Mouse (Mus musculus) myocyte (in vitro differentiated cells): ENCODE results near the gene Fcgr4. TPM values are rescaled to one million over a fixed set of nuclear protein-coding genes. Genes with fewer than 3 reads are reported as not detected.
"Not testable (repeated sequence)": the region's sequence is repeated elsewhere in the genome, so short reads cannot be mapped to it uniquely, and the experiment has no call there.

ENCODE experiments used
- H3K27me3 ChIP-seq: one replicate; pipeline ENCODE4 v1.6.1; 2011; ENCODE audit not compliant: control insufficient read depth, insufficient read depth, insufficient read length
- H3K36me3 ChIP-seq: one replicate; pipeline ENCODE4 v1.6.1; 2011; ENCODE audit not compliant: control insufficient read depth, insufficient read depth
- H3K4me2 ChIP-seq: one replicate; pipeline ENCODE4 v1.6.1; 2011; ENCODE audit warnings: low read depth, control low read depth
- H3K4me3 ChIP-seq: one replicate; pipeline ENCODE4 v1.5.1; 2011; ENCODE audit warnings: mild to moderate bottlenecking, control low read depth, moderate library complexity
- H3K79me2 ChIP-seq: one replicate; pipeline ENCODE4 v1.6.1; 2011; ENCODE audit not compliant: control insufficient read depth, insufficient read depth
- H3ac ChIP-seq: one replicate; pipeline ENCODE4 v1.6.1; 2011; ENCODE audit not compliant: control insufficient read depth, insufficient read length
- CEBPB ChIP-seq: IDR thresholded peaks from 2 replicates; pipeline ENCODE4 v1.6.1; 2011; ENCODE audit warnings: mild to moderate bottlenecking, moderate library complexity; ENCODE audit not compliant: poor library complexity, insufficient read depth, severe bottlenecking
- E2F4 ChIP-seq: IDR thresholded peaks from one replicate; pipeline ENCODE4 v1.6.1; 2011; ENCODE audit warnings: mild to moderate bottlenecking, control low read depth, moderate library complexity; ENCODE audit not compliant: insufficient read depth
- MAX ChIP-seq: IDR thresholded peaks from one replicate; pipeline ENCODE4 v1.6.1; 2011; ENCODE audit warnings: low read depth, mild to moderate bottlenecking, control low read depth
- MYOD1 ChIP-seq, 3 experiments: IDR thresholded peaks; one replicate each; pipeline ENCODE4 v1.6.1; 2011; ENCODE audit warnings: control low read depth in 2 of 3, low read depth in 2 of 3, mild to moderate bottlenecking in 2 of 3, moderate library complexity in 1 of 3; ENCODE audit not compliant: insufficient read length in 2 of 3, control insufficient read depth in 1 of 3
- MYOG ChIP-seq, 3 experiments: IDR thresholded peaks; one replicate each; pipeline ENCODE4 v1.6.1; 2011; ENCODE audit warnings: control low read depth in 2 of 3, low read depth in 2 of 3, mild to moderate bottlenecking in 2 of 3; ENCODE audit not compliant: insufficient read length in 2 of 3, control insufficient read depth in 1 of 3, insufficient read depth in 1 of 3
- POLR2A ChIP-seq: IDR thresholded peaks from one replicate; pipeline ENCODE4 v1.6.1; 2011; ENCODE audit warnings: low read depth, mild to moderate bottlenecking, control low read depth, moderate library complexity; ENCODE audit not compliant: insufficient read length
- POLR2AphosphoS2 ChIP-seq: IDR thresholded peaks from one replicate; pipeline ENCODE4 v1.6.1; 2011; ENCODE audit warnings: low read depth, control low read depth; ENCODE audit not compliant: insufficient read length
- REST ChIP-seq: IDR thresholded peaks from one replicate; pipeline ENCODE4 v1.6.1; 2011; ENCODE audit warnings: mild to moderate bottlenecking, control low read depth, moderate library complexity; ENCODE audit not compliant: insufficient read depth, insufficient read length
- SRF ChIP-seq: IDR thresholded peaks from one replicate; pipeline ENCODE4 v1.6.1; 2011; ENCODE audit warnings: low read depth; ENCODE audit not compliant: control insufficient read depth, insufficient read length
- TCF12 ChIP-seq: IDR thresholded peaks from one replicate; pipeline ENCODE4 v1.6.1; 2011; ENCODE audit warnings: mild to moderate bottlenecking, control low read depth; ENCODE audit not compliant: poor library complexity, insufficient read depth, severe bottlenecking
- TCF3 ChIP-seq: IDR thresholded peaks from one replicate; pipeline ENCODE4 v1.6.1; 2011; ENCODE audit warnings: low read depth, control low read depth; ENCODE audit not compliant: insufficient read length
- USF1 ChIP-seq: IDR thresholded peaks from one replicate; pipeline ENCODE4 v1.6.1; 2011; ENCODE audit warnings: low read depth, mild to moderate bottlenecking, control low read depth, moderate library complexity
- polyA plus RNA-seq: library from polyadenylated mRNA; unstranded; fragments of >200 nt; fragmentation: generic; extraction: Trizol; gene quantifications from one replicate; pipeline ENCODE4 v1.2.1, GENCODE M21; 2012; ENCODE audit warnings: missing spikeins

The Fcgr4 gene
- polyA plus RNA-seq, 1 experiment, result 2.1 TPM

DNA sequence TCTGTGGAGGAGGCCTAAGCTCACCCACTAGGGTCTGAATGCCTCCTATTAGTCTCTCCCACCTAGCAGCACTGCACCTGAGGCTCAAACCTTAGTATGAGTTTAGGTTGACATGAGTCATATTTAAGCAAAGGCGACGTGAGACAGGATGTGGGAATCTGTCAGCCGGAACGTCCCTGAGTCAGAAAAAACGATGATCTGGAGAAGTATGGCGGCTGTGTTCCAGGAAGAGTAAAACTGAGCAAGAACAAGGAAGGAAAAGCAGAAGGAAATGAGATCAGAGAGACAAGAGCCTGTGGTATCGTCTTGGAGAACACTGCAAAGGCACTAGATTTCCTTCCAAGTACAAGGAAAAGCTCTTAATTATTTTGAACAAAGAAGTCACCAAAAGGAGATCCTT is 32.1 kb downstream of the Fcgr4 start:
- Histone ChIP-seq H3K4me2 (no peak overlapping the region), H3K4me3 (no peak overlapping the region), H3ac (no peak overlapping the region), H3K79me2 (no peaks in the 10 kb centered on the region), H3K27me3 (no peaks in the 10 kb centered on the region), H3K36me3 (no peaks in the 10 kb centered on the region)
- TF ChIP-seq CEBPB, result no peak
- TF ChIP-seq USF1, result no peak
- TF ChIP-seq MAX, result no peak
- no peak for TF ChIP-seq POLR2AphosphoS2
- no peak for TF ChIP-seq TCF3
- TF ChIP-seq POLR2A, result no peak
- no peak for TF ChIP-seq E2F4
- TF ChIP-seq TCF12, result no peak
- TF ChIP-seq REST, result no peak
- TF ChIP-seq MYOD1 (IDR thresholded peaks at IDR 0.05; ENCODE audit: control insufficient read depth in 1 of 3, insufficient read length in 2 of 3, low read depth in 2 of 3), result no peak
- no peak for TF ChIP-seq MYOG (IDR thresholded peaks at IDR 0.05; ENCODE audit: control insufficient read depth in 1 of 3, insufficient read depth in 1 of 3, insufficient read length in 2 of 3, low read depth in 2 of 3)
- TF ChIP-seq SRF, result no peak

DNA sequence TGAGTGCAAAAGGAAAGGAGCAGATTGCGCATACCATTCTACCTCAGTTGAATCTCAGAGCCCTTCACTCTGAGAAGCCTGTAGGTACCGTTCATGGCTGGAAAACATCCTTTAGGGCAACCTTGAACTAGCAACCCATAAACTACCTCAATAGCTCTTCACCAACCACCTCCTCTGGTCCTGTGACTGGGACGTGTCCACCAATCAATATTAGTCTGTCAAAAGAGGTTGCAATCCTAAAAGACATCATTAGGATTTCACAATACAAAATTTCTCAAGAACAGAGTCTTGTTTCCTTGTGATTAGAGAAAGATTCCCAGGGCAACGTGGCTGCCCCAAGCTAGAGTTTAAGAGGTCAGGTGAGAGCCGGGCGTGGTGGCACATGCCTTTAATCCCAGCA is 34.6 kb downstream of the Fcgr4 start:
- Histone ChIP-seq H3K4me3 (no peak overlapping the region), H3K4me2 (no peak overlapping the region), H3K79me2 (no peaks in the 10 kb centered on the region), H3ac (no peak overlapping the region), H3K36me3 (no peaks in the 10 kb centered on the region), H3K27me3 (no peaks in the 10 kb centered on the region)
- TF ChIP-seq TCF12 (no peak), REST (no peak), MYOG (IDR thresholded peaks at IDR 0.05; ENCODE audit: control insufficient read depth in 1 of 3, insufficient read depth in 1 of 3, insufficient read length in 2 of 3, low read depth in 2 of 3) (no peak), POLR2A (no peak), MYOD1 (IDR thresholded peaks at IDR 0.05; ENCODE audit: control insufficient read depth in 1 of 3, insufficient read length in 2 of 3, low read depth in 2 of 3) (no peak), POLR2AphosphoS2 (no peak), TCF3 (no peak)

DNA sequence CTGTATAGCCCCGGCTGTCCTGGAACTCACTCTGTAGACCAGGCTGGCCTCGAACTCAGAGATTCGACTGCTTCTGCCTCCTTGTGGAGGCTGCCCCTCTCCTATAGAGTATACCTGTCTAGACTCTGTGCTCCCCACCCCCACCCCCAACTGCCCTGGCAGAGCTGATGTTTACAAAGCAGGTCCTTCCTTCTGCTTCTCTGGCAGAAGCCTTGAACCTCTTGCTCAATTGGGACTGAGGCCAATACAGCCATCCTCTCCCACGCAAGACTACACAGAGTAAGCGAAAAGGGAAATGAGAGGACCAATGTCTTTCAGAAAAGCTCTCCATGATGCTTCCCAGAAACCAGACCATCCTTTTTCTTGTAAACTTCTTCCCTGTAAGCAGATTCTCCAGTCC is 38.5 kb downstream of the Fcgr4 start:
- Histone ChIP-seq H3ac (no peak overlapping the region), H3K36me3 (no peaks in the 10 kb centered on the region), H3K27me3 (no peaks in the 10 kb centered on the region), H3K4me2 (no peak overlapping the region), H3K4me3 (no peak overlapping the region), H3K79me2 (no peaks in the 10 kb centered on the region)
- no peak for TF ChIP-seq MYOG (IDR thresholded peaks at IDR 0.05; ENCODE audit: control insufficient read depth in 1 of 3, insufficient read depth in 1 of 3, insufficient read length in 2 of 3, low read depth in 2 of 3)
- TF ChIP-seq TCF3, result no peak
- no peak for TF ChIP-seq CEBPB
- TF ChIP-seq REST, result no peak
- TF ChIP-seq POLR2A, result no peak
- no peak for TF ChIP-seq E2F4

DNA sequence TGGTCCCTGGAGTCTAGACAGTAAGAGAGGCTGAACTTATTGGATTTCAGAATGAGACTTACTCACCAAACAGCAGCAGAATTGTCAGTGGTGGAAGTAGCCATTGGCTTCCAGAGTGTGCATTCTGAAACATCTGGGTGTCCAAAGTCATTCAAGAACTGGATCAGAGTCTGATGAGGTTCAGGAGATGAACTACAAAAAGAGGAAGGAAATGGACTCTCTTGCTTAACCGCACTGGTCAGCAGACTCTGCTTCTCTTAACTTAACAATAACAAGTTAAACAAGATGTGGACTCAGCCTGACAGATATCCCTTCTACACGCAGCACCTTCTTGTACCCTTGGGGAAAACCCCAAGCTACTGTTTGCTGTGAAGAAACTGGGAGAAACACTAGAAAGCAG is 40.5 kb downstream of the Fcgr4 start:
- no peaks in the 10 kb centered on the region for H3K79me2 ChIP-seq
- no peak for TF ChIP-seq REST
- no peaks in the 10 kb centered on the region for H3K27me3 ChIP-seq
- no peak overlapping the region for H3ac ChIP-seq
- H3K4me3 ChIP-seq, result no peak overlapping the region
- H3K36me3 ChIP-seq, result no peaks in the 10 kb centered on the region
- no peak overlapping the region for H3K4me2 ChIP-seq

DNA sequence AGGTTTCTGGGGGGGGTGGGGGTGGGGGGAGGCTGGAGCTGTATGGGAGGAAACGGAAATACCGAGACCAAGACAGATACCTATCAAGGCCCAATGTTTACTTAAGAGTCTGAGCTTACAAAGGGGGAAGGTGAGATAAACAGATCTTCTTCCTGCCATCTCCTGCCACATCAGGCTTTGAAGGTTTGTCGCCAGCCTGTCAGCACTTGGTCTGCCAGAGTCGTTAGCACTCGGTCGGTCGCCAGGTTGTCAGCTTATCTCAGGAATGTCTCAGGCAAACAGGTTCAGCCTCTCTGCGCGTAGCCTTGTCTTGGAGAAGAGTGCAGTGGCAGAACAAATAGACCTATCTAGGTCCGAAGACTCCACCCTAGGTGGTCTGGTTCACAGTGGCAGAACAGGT is 41.7 kb downstream of the Fcgr4 start:
- Histone ChIP-seq H3K27me3 (no peaks in the 10 kb centered on the region), H3ac (no peak overlapping the region), H3K79me2 (no peaks in the 10 kb centered on the region), H3K36me3 (no peaks in the 10 kb centered on the region), H3K4me3 (no peak overlapping the region), H3K4me2 (no peak overlapping the region)
- TF ChIP-seq SRF, result no peak
- TF ChIP-seq E2F4, result no peak

DNA sequence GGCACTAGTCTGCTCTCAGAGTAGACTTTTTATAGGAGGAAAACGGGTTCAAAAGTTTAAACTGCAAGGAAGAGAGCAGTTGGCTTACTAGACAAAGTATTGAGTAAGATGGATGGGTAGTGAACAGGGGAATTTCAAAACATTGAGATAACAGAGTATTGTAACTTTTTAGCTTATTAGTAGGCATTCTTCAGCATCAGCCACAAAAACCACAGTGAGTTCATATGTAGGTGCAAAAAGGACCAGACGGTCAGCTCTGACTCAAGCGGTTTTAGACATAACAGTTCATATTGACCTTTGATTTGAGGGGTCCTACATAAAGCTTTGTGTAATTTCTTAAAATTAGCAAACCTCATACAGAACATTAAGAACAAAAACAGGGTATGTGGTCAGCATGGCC is 42.8 kb downstream of the Fcgr4 start:
- no peaks in the 10 kb centered on the region for H3K36me3 ChIP-seq
- no peak overlapping the region for H3K4me3 ChIP-seq
- no peak for TF ChIP-seq TCF3
- no peak for TF ChIP-seq POLR2AphosphoS2
- no peak for TF ChIP-seq SRF
- TF ChIP-seq MYOD1 (IDR thresholded peaks at IDR 0.05; ENCODE audit: control insufficient read depth in 1 of 3, insufficient read length in 2 of 3, low read depth in 2 of 3), result no peak
- TF ChIP-seq E2F4, result no peak
- no peak for TF ChIP-seq TCF12
- no peak for TF ChIP-seq REST
- TF ChIP-seq POLR2A, result no peak
- no peak for TF ChIP-seq MYOG (IDR thresholded peaks at IDR 0.05; ENCODE audit: control insufficient read depth in 1 of 3, insufficient read depth in 1 of 3, insufficient read length in 2 of 3, low read depth in 2 of 3)
- no peak for TF ChIP-seq USF1
- no peak overlapping the region for H3K4me2 ChIP-seq
- no peaks in the 10 kb centered on the region for H3K27me3 ChIP-seq
- H3K79me2 ChIP-seq, result no peaks in the 10 kb centered on the region
- no peak overlapping the region for H3ac ChIP-seq

DNA sequence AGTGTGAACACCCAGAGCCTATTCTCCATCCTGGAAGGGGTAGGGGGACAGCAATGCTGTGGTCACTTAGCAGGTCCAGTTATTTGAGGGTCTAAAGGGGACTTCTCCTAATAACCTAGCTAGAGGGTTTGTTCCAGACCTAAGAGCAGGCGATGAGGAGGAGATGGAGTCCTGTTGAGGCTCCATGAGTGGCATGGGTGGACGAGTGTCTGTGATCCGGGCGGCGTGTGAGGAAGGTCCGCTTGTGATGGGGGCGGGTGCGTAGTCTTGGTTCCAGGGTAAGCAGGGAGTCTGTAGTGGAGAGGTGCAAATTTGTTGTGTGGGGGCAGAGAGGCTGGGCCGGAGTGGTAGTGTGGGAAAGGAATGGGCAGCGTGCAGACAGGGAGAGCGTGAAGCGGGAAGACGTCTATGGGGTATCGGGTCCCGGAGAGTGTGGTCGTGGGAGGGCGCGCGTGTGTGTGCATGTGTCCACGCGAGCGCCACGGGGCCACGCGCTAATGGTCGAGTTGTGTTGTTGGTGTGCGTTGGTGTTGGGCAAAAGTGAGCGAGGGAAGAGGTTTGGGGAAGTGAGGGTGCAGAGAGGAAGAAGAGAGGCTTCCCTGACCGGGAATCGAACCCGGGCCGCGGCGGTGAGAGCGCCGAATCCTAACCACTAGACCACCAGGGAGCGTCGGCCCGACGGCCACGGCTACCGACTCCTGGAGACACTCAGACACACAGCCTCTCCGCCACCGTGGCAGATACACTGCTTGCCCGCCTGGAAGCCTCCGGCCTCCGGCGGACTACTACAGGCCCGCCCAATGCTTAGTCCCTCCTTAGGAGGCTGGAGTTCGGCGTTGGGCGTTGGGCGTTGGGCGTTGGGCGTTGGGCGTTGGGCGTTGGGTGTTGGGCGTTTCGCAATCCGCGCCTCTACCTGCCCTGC is 45.1 kb downstream of the Fcgr4 start:
- H3K4me3 ChIP-seq, result peak overlapping the region; percentile 18
- not testable (repeated sequence) for H3K27me3 ChIP-seq, H3ac ChIP-seq, H3K36me3 ChIP-seq, H3K79me2 ChIP-seq, H3K4me2 ChIP-seq

DNA sequence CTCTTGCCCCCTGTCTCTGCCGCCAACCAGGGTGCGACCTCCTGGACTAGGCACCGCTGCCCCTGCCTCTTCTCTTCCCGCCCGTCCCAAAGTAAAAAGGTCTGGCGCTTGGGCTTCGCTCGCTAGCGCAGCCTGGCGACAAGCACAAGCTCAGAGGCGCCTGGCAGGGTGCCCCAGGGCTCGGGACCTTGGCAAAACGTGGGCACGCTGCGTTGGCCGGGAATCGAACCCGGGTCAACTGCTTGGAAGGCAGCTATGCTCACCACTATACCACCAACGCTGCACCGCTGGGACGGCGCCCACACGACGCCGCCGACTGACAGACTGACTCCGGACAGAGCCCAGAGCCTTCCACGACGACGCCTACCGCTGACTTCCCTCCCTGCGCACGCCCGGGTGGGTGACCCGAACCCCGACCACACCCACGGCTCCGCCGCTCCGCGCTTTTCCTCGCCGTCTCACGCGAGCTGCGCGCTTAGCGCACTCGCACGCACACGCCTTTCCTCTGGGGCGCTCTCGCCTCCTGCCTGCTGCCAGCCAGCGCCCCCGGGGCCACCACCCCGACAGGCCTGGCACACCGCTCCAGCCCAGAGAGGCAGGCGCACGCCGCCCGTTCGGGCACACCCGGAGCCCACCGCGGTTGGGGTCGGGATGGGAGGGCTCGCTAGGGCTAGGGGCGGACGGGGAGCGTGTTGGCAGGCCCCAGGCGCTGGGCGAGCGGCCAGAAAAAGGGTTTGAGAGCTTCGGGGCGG is 45.9 kb downstream of the Fcgr4 start, which contains the start of gene Fcgr3:
TSS of gene Fcgr3 (minus strand) at position 445 of the 752 bp plus-strand sequence.
- peak within 1 kb of the TSS; percentile 18 for H3K4me3 ChIP-seq
- not testable (repeated sequence) for H3K36me3 ChIP-seq, H3K27me3 ChIP-seq, H3K79me2 ChIP-seq, H3K4me2 ChIP-seq, H3ac ChIP-seq
